Comparison of ENCODE assay signal across 8 mouse cellular contexts in the genomic region with DNA sequence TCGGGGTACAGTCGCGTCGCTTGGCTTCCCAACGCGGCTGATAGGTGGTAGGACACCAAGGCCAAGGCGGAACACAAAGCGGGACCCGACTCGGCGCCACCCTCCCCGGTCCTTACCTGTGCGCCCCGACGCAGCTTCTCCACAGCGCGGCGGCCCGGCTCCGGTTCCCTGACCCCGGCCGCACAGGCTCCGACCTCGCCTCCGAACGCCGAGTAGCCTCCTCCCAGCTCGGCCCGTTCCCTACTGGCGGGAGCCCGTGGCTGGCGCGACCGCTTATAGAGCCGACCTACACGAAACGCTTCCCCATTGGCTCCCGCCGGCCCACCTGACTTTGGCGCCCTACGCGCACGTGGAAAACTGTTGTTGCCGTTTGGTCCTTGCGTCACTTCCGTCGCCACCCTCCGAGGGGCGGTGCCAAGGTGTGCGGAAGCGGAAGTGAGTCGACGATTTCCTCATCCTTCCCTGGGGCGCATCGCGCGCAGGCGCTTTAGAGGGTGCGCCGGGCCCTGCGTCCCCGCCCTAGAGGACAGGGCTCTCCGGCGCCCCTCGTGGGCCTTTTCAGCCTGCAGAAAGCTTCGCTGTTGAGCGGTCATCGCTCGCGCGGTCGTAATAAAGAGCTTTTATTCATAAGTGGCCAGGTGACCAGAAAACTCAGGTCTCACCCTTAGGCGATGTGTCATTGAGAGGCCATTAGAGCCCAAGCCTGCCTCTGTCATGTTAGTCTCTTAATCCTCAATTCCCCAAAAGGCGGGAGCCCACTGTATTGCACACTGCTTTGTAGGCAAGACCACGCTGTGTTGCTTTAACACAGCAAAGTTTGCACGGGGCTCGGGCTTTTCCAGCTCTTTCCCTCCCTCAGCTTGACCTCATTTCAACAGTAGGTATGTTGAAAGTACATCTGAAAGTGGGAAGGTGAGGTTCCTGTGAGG. TPM values are rescaled to one million over a fixed set of nuclear protein-coding genes. Genes with fewer than 3 reads are reported as not detected.
A peak's percentile ranks its signal among the peaks of the same experiment; 100 is the strongest.
DNase-seq lines count a peak whose midpoint lies in the region; ATAC-seq and TF ChIP-seq lines count a peak whose summit lies in the region.

Gene Dnajb9 (minus strand): TSS at position 503 of the 929 bp plus-strand sequence.

- under 1% methylated on average over 76 of the region's 77 CpGs for WGBS in forebrain, embryonic 12.5 days
- WGBS in heart, postnatal 0 days: under 1% methylated on average over 75 of the region's 77 CpGs
- WGBS in liver, embryonic 16.5 days (ENCODE audit: insufficient replicate concordance): under 1% methylated on average over 77 of the region's 77 CpGs
- WGBS in neural tube, embryonic 13.5 days: under 1% methylated on average over 77 of the region's 77 CpGs

- no peaks in the 10 kb centered on the region for H3K9me3 ChIP-seq in E14TG2a.4 (ENCODE audit: low read length)
- no peaks in the 10 kb centered on the region for H3K9me3 ChIP-seq in forebrain, embryonic 12.5 days
- no peaks in the 10 kb centered on the region for H3K9me3 ChIP-seq in heart, postnatal 0 days (replicated peaks; ENCODE audit: control insufficient read depth, low read length)
- no peaks in the 10 kb centered on the region for H3K9me3 ChIP-seq in liver, embryonic 16.5 days (replicated peaks; ENCODE audit: control insufficient read depth, low read length)
- H3K9me3 ChIP-seq in neural tube, embryonic 13.5 days: no peaks in the 10 kb centered on the region

- TF ChIP-seq CTCF in E14TG2a.4 (conservative IDR thresholded peaks at IDR 0.05; ENCODE audit: low read length): peak; percentile 32
- peak; percentile 77 for TF ChIP-seq CTCF in heart, postnatal 0 days (IDR thresholded peaks at IDR 0.05; ENCODE audit: low read depth)
- peak; percentile 42; the same call in 1 of the 2 replicates for TF ChIP-seq CTCF in testis, adult 2 months (IDR thresholded peaks at IDR 0.05; ENCODE audit: control insufficient read depth, insufficient read depth, insufficient replicate concordance, low read depth, low read length)

- H3K36me3 ChIP-seq in E14TG2a.4 (ENCODE audit: insufficient read depth, low read length): peaks cover 22% of the 10 kb centered on the region
- peaks cover 3% of the 10 kb centered on the region; the same call in 1 of the 2 replicates for H3K36me3 ChIP-seq in forebrain, embryonic 12.5 days (replicated peaks)
- peaks cover 8% of the 10 kb centered on the region for H3K36me3 ChIP-seq in heart, postnatal 0 days (replicated peaks; ENCODE audit: control insufficient read depth, insufficient read depth, low read length)
- no peaks in the 10 kb centered on the region; the same call in 1 of the 2 replicates for H3K36me3 ChIP-seq in liver, embryonic 16.5 days (ENCODE audit: control insufficient read depth, insufficient read depth)
- peaks cover 4% of the 10 kb centered on the region; the same call in 1 of the 2 replicates for H3K36me3 ChIP-seq in neural tube, embryonic 13.5 days
- no peaks in the 10 kb centered on the region for H3K36me3 ChIP-seq in testis, adult 2 months (ENCODE audit: control insufficient read depth, insufficient read depth, low read length)

- peak; percentile 84 for TF ChIP-seq EP300 in heart, postnatal 0 days (IDR thresholded peaks at IDR 0.05; ENCODE audit: low read depth)

- H3K9ac ChIP-seq in forebrain, embryonic 12.5 days: peak within 1 kb of the TSS; percentile 88
- peak within 1 kb of the TSS; percentile 93 for H3K9ac ChIP-seq in heart, postnatal 0 days (replicated peaks; ENCODE audit: low read depth, low read length)
- peak within 1 kb of the TSS; percentile 87 for H3K9ac ChIP-seq in liver, embryonic 16.5 days (ENCODE audit: low read depth, low read length)
- peak within 1 kb of the TSS; percentile 90 for H3K9ac ChIP-seq in neural tube, embryonic 13.5 days

- DNase-seq in c-Kit-positive CD71-positive TER-119-positive erythroid progenitor cells, embryonic 14.5 days (ENCODE audit: low spot score): peak; percentile 98
- peak; percentile 97 for DNase-seq in heart, postnatal 0 days (ENCODE audit: low spot score)
- peak; percentile 99 to 100 for DNase-seq in kidney, postnatal 4 days

- peak within 1 kb of the TSS; percentile 73 for H3K4me2 ChIP-seq in forebrain, embryonic 12.5 days
- peak within 1 kb of the TSS; percentile 87 for H3K4me2 ChIP-seq in heart, postnatal 0 days (ENCODE audit: low read depth, low read length)
- H3K4me2 ChIP-seq in liver, embryonic 16.5 days (ENCODE audit: low read depth, low read length): peak within 1 kb of the TSS; percentile 96
- peak within 1 kb of the TSS; percentile 75 for H3K4me2 ChIP-seq in neural tube, embryonic 13.5 days

- ATAC-seq in forebrain, embryonic 12.5 days (ENCODE audit: low FRiP score): peak; percentile 100
- peak; percentile 99 for ATAC-seq in heart, postnatal 0 days (ENCODE audit: insufficient read depth, low read depth)
- peak; percentile 97 for ATAC-seq in liver, embryonic 16.5 days (ENCODE audit: low read depth)
- ATAC-seq in neural tube, embryonic 13.5 days (ENCODE audit: low read depth): peak; percentile 98

- peak; percentile 99 for TF ChIP-seq POLR2A in testis, adult 2 months (IDR thresholded peaks at IDR 0.05; ENCODE audit: control insufficient read depth, low read depth, low read length)

- H3K27me3 ChIP-seq in E14TG2a.4 (ENCODE audit: insufficient read depth, low read length): 0 out of 2 replicates have a peak, but pooled peaks cover 11% of the 10 kb centered on the region
- 0 out of 2 replicates have a peak, but pooled peaks cover 4% of the 10 kb centered on the region for H3K27me3 ChIP-seq in forebrain, embryonic 12.5 days
- no peaks in the 10 kb centered on the region for H3K27me3 ChIP-seq in heart, postnatal 0 days (ENCODE audit: control insufficient read depth, insufficient read depth, low read length)
- H3K27me3 ChIP-seq in liver, embryonic 16.5 days (ENCODE audit: control insufficient read depth, insufficient read depth, low read depth, low read length): no peaks in the 10 kb centered on the region
- H3K27me3 ChIP-seq in neural tube, embryonic 13.5 days: no peaks in the 10 kb centered on the region
- H3K27me3 ChIP-seq in testis, adult 2 months (ENCODE audit: control insufficient read depth, insufficient read depth, low read length): no peaks in the 10 kb centered on the region

- peaks cover 17% of the 10 kb centered on the region for H3K4me1 ChIP-seq in E14TG2a.4 (replicated peaks; ENCODE audit: low read depth, low read length)
- H3K4me1 ChIP-seq in forebrain, embryonic 12.5 days: peaks cover 16% of the 10 kb centered on the region
- H3K4me1 ChIP-seq in heart, postnatal 0 days (ENCODE audit: control insufficient read depth, insufficient read depth): peaks cover 3% of the 10 kb centered on the region; the same call in 1 of the 2 replicates
- peaks cover 5% of the 10 kb centered on the region for H3K4me1 ChIP-seq in liver, embryonic 16.5 days (ENCODE audit: control insufficient read depth, low read depth, low read length)
- H3K4me1 ChIP-seq in neural tube, embryonic 13.5 days (replicated peaks): peaks cover 13% of the 10 kb centered on the region
- H3K4me1 ChIP-seq in testis, adult 2 months (ENCODE audit: control insufficient read depth, insufficient read depth, low read length): no peaks in the 10 kb centered on the region

- peak within 1 kb of the TSS; percentile 83 for H3K27ac ChIP-seq in forebrain, embryonic 12.5 days
- H3K27ac ChIP-seq in heart, postnatal 0 days (ENCODE audit: low read depth): peak within 1 kb of the TSS; percentile 90
- H3K27ac ChIP-seq in liver, embryonic 16.5 days (ENCODE audit: low read length): peak within 1 kb of the TSS; percentile 77
- peak within 1 kb of the TSS; percentile 94 for H3K27ac ChIP-seq in neural tube, embryonic 13.5 days (replicated peaks)
- H3K27ac ChIP-seq in testis, adult 2 months (ENCODE audit: control insufficient read depth, insufficient read depth, low read depth, low read length): peak within 1 kb of the TSS; percentile 97

- peak within 1 kb of the TSS; percentile 98 for H3K4me3 ChIP-seq in E14TG2a.4 (replicated peaks; ENCODE audit: low read length)
- peak within 1 kb of the TSS; percentile 96 for H3K4me3 ChIP-seq in forebrain, embryonic 12.5 days (replicated peaks)
- peak within 1 kb of the TSS; percentile 100 for H3K4me3 ChIP-seq in heart, postnatal 0 days (ENCODE audit: low read depth, low read length)
- H3K4me3 ChIP-seq in liver, embryonic 16.5 days (ENCODE audit: low read depth, low read length): peak within 1 kb of the TSS; percentile 91
- H3K4me3 ChIP-seq in neural tube, embryonic 13.5 days: peak within 1 kb of the TSS; percentile 94
- H3K4me3 ChIP-seq in testis, adult 2 months (ENCODE audit: control insufficient read depth, low read depth, low read length): peak within 1 kb of the TSS; percentile 98

RNA-seq across cellular contexts. Expression of gene Dnajb9, which starts in this region (rescaled TPM):
- polyA plus RNA-seq in forebrain, embryonic 12.5 days (2016; fragmentation: Nextera tagmentation; extraction: Ambion mirVana): 24.1 and 25.0 TPM in 2 replicates
- total RNA-seq in heart, postnatal 0 days (2014; rRNA removed; ENCODE audit: low replicate concordance): 12.4 and 23.3 TPM in 2 replicates
- polyA plus RNA-seq in heart, postnatal 0 days (2015; fragmentation: Nextera tagmentation; extraction: Ambion mirVana): 18.8 and 29.1 TPM in 2 replicates
- 20.2 and 22.3 TPM in 2 replicates for polyA plus RNA-seq in liver, embryonic 16.5 days (2015; fragmentation: Nextera tagmentation; extraction: Ambion mirVana)
- 36.4 and 41.7 TPM in 2 replicates for polyA plus RNA-seq in neural tube, embryonic 13.5 days (2015; fragmentation: Nextera tagmentation; extraction: Ambion mirVana)
- 20.1 and 23.8 TPM in 2 replicates for polyA plus RNA-seq in testis, adult 2 months (2012; rRNA removed)

Comparison
In these comparisons a context has a peak if more than half of its experiments do, and no peak if none do; other contexts are left out.
1. Peak in every context shown above with its lines: DNase-seq, ATAC-seq, H3K4me3 ChIP-seq and H3K27ac ChIP-seq.